Mouse (Mus musculus): ENCODE measurements at regions not wholly inside any gene's neighbourhood (a gene's known extent, or its start where the extent isn't known, plus 50 kb on each side); places are given as distances from the start of the nearest gene placed in this dataset.

DNA sequence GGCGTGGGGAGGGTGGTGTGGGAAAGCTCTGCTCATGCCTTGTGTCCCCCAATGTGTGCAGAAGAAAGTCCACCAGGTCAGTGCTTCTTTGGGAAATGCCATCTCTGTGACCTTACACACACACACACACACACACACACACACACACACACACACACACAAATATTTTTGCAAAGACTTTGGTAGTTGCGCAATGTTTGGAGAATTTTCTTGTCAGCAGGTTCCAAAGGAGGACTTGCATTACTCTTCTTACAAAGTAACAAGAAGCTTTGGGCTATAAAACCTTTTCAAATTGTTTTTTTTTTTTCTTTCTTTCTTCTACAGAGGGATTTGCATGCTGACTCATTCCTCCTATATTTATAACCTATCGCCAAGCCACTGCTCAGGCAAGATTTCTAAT is 59.1 kb upstream of the Npvf start:
- Histone ChIP-seq H3K27me3 (no peaks in the 10 kb centered on the region), H3K36me3 (no peaks in the 10 kb centered on the region), H3K4me3 (no peak overlapping the region), H3K9ac (no peak overlapping the region), H3K9me3 (replicated peaks) (no peaks in the 10 kb centered on the region), H3K4me1 (no peaks in the 10 kb centered on the region), H3K4me2 (replicated peaks) (no peak overlapping the region), H3K27ac (no peak overlapping the region)
- ATAC-seq (ENCODE audit: low FRiP score): no peak
- WGBS: 86% methylated on average over 3 of the region's 3 CpGs

DNA sequence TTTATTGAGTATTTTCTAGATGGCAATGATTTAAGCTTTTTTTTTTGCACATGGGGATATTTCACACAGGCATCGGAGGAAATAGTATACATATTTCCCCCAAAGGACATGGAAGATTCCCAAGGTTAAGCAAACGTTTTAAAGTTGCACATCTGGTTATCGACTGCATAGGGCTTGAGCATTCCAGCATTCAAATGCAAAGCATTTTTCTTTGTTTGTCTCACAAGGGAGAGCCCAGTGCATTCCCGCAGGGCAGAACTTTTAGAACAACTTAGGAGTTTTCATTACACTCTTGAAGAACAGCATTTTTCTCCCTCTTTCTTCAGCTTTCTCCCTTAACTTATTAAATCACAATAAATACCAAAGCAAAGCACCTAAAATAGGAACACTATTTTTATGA is 64.4 kb upstream of the Npvf start:
- Histone ChIP-seq H3K4me2 (replicated peaks) (no peak overlapping the region), H3K27ac (no peak overlapping the region), H3K36me3 (no peaks in the 10 kb centered on the region), H3K9me3 (replicated peaks) (no peaks in the 10 kb centered on the region), H3K9ac (no peak overlapping the region), H3K27me3 (no peaks in the 10 kb centered on the region), H3K4me1 (no peaks in the 10 kb centered on the region), H3K4me3 (no peak overlapping the region)
- no peak for ATAC-seq (ENCODE audit: low FRiP score)
- WGBS: 17% methylated on average over 4 of the region's 4 CpGs

DNA sequence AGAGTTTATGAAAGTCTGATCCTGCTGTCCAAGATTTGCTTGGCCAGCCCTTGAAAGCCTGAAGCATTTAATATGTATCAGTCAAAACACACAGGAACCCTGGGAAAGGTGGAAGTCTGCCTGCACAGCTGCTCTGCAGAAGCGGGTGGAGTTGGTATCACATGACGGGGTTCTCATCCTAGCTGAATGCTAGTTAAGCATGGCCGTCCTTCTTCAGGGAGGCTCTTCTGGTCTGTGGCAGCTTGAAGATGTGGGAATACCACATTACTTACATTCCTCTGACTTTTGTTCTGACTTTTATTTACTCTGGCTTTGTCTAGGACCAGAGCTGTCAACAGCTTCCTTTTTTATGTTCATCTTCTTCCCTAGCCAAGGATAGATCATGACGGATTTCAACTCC is 66.1 kb upstream of the Npvf start:
- Histone ChIP-seq H3K4me3 (no peak overlapping the region), H3K27ac (no peak overlapping the region), H3K4me2 (replicated peaks) (no peak overlapping the region), H3K4me1 (no peaks in the 10 kb centered on the region), H3K27me3 (no peaks in the 10 kb centered on the region), H3K9me3 (replicated peaks) (no peaks in the 10 kb centered on the region), H3K36me3 (no peaks in the 10 kb centered on the region), H3K9ac (no peak overlapping the region)
- no peak for ATAC-seq (ENCODE audit: low FRiP score)
- 64% methylated on average over 4 of the region's 4 CpGs for WGBS

DNA sequence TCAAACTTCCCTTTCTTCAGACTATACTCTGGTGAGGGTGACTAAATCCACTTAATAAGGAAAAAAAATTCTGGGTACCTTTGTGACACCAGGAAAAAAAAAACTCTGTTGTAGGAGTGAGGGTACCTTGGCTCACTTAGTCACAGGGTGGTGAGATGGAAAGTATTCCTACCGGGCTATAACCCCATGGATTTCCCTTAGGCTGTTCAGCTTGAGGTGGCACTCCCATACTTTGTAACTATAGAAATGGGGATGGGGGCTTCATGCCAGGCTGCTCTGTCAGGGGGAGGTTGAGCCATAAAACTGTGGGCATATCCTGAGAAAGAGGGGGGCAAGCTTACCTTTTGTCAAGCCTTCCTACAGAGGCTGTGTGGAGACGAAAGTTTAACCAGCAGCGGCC is 71.4 kb upstream of the Npvf start:
- no peaks in the 10 kb centered on the region for H3K36me3 ChIP-seq
- no peak overlapping the region for H3K4me2 ChIP-seq (replicated peaks)
- H3K4me1 ChIP-seq: peaks cover 1% of the 10 kb centered on the region; the same call in 1 of the 2 replicates
- ATAC-seq (ENCODE audit: low FRiP score): no peak
- WGBS: 86% methylated on average over 3 of the region's 3 CpGs
- H3K4me3 ChIP-seq: no peak overlapping the region
- H3K9me3 ChIP-seq (replicated peaks): no peaks in the 10 kb centered on the region
- H3K27ac ChIP-seq: no peak overlapping the region
- no peak overlapping the region for H3K9ac ChIP-seq
- H3K27me3 ChIP-seq: no peaks in the 10 kb centered on the region

DNA sequence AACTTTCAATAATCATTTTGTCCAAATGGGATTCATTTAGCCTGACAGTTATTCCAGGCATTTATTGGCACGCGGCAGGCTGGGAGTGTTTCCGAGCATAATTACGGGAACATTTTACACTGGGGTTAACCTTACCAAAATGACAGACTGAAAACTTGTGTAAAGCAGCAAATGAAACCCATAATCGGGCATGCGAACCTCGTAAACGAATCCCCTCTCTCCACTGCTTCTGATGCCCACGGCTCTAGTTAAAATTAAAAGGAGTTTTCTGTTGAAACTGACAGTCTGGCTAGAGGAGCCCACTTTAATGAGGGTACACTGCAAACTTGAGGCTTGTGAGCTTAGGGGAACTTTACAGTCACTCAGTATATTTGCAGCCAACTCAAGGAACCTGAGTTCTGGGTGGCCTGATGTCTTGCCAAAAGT is 71.9 kb upstream of the Npvf start:
- Histone ChIP-seq H3K36me3 (no peaks in the 10 kb centered on the region), H3K9me3 (replicated peaks) (no peaks in the 10 kb centered on the region), H3K4me3 (no peak overlapping the region), H3K27me3 (no peaks in the 10 kb centered on the region), H3K27ac (no peak overlapping the region), H3K4me1 (peaks cover 5% of the 10 kb centered on the region; the same call in 1 of the 2 replicates), H3K4me2 (replicated peaks) (no peak overlapping the region), H3K9ac (no peak overlapping the region)
- WGBS: 78% methylated on average over 9 of the region's 9 CpGs
- ATAC-seq (ENCODE audit: low FRiP score): no peak

DNA sequence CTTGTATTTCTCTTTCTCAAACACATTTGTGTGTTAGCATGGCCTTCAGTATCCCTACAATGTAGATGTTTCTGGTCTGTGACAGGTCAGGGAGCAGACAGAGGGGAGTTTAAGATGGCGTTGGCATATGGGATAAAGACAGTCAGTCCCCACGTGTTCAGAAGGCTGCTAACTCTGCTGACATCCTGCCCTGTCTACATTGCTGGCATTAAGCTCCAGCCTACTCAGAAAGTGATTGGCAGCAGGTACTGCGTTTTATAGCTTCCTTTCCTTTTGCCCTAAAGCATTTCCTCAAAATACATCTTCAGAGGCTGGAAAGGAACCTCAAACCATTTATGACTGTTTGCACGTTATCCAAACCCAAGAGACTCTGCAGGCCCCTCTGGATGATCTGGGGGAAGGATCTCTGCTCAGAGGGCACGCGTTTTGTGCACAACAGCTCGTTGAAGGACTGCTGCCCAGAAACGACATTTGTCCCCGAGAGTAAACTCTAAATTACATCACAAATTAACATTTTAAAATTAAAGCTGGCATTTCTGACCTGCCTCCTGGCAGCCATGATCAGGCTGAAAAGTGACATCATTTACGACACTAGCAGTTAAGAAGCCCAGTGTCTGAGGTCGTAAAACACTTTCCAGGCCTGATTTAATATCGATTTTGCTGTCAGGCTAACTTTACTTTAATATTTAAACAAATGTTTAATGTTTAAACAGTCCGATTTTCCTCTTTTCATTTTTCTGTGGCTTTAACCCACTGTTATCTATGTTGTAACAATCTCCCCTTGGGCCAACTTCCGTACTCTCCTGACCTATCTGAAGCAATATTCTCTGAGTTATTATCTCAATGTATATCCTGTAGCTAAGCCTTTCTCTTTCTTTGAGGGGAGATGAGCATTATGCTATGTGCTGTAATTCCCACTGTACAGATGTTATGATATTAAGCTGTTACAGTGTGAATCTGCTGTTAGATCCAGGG is 76.8 kb upstream of the Npvf start:
- no peak for ATAC-seq (ENCODE audit: low FRiP score)
- H3K27ac ChIP-seq: 0 out of 2 replicates have a peak overlapping the region, but pooled peaks have one; percentile 13
- H3K9ac ChIP-seq: 0 out of 2 replicates have a peak overlapping the region, but pooled peaks have one; percentile 1
- no peaks in the 10 kb centered on the region for H3K36me3 ChIP-seq
- H3K4me2 ChIP-seq (replicated peaks): no peak overlapping the region
- no peaks in the 10 kb centered on the region for H3K27me3 ChIP-seq
- WGBS: 67% methylated on average over 14 of the region's 14 CpGs
- H3K4me3 ChIP-seq: no peak overlapping the region
- no peaks in the 10 kb centered on the region for H3K9me3 ChIP-seq (replicated peaks)
- H3K4me1 ChIP-seq: peaks cover 10% of the 10 kb centered on the region; the same call in 1 of the 2 replicates

DNA sequence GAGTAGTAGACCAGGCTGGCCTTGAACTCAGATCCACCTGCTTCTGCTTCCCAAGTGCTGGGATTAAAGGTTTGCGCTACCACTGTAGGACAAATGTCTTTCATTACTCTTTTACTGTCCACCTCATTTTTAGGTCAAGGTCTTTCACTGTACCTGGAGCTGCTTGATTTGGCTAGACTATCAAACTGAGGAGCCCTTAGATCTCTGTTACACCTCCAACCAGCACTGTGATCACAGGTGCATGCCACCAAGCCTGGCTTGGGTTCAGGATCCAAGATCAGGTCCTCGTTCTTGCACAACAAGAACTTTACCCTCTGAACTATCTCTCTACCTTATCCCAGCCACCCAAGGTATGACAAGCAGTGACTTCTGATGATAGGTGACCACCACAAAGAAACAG is 80.5 kb upstream of the Npvf start:
- Histone ChIP-seq H3K4me3 (no peak overlapping the region), H3K4me1 (peaks cover 10% of the 10 kb centered on the region; the same call in 1 of the 2 replicates), H3K36me3 (no peaks in the 10 kb centered on the region), H3K27me3 (no peaks in the 10 kb centered on the region), H3K4me2 (replicated peaks) (no peak overlapping the region), H3K27ac (no peak overlapping the region), H3K9me3 (replicated peaks) (no peaks in the 10 kb centered on the region), H3K9ac (no peak overlapping the region)
- ATAC-seq (ENCODE audit: low FRiP score): no peak
- 95% methylated on average over 2 of the region's 2 CpGs for WGBS

DNA sequence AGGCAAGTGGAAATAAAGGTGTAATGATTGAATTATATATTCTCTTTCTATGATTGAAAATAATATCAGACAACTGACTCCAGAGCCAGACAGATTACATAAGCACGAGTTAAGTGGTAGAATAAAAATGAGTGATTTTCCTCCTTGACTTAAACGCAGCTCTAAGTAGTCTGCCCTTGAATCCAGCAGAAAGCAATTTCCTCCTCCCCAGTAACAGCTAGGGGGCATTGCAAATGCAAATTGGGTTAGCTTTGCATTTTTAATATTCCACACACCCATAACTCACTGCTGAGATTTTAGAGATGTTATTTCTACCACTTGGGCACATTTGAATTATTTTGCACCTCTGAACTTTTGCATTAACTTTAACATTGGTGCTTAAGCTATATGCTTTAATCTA is 81.6 kb upstream of the Npvf start:
- Histone ChIP-seq H3K4me1 (0 out of 2 replicates have a peak, but pooled peaks cover 7% of the 10 kb centered on the region), H3K27me3 (no peaks in the 10 kb centered on the region), H3K9ac (no peak overlapping the region), H3K9me3 (replicated peaks) (no peaks in the 10 kb centered on the region), H3K4me2 (replicated peaks) (no peak overlapping the region), H3K27ac (no peak overlapping the region), H3K4me3 (no peak overlapping the region), H3K36me3 (no peaks in the 10 kb centered on the region)
- ATAC-seq (ENCODE audit: low FRiP score): no peak
- 49% methylated on average over 2 of the region's 2 CpGs for WGBS

DNA sequence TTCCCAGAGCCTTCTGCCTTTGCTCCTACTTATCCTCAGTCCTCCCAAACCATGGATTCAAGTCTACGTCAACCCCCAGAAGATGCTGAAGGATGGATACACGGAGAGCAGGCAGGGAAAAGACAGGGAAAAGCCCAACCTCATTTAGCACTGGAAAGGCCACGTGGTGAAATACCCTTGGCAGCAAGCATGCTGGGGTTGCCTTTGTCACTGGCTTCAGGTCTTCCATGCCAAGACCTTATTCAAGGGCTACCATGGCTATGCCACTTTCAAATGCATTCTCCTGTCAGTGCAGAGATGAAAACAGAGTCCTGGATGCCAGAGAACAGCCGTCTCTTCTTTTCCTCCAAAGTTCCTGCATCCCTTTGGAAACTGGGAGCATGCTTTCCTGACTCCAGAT is 87.8 kb upstream of the Npvf start:
- no peaks in the 10 kb centered on the region for H3K36me3 ChIP-seq
- no peaks in the 10 kb centered on the region for H3K9me3 ChIP-seq (replicated peaks)
- ATAC-seq (ENCODE audit: low FRiP score): no peak
- H3K27me3 ChIP-seq: no peaks in the 10 kb centered on the region
- no peak overlapping the region for H3K4me3 ChIP-seq
- H3K9ac ChIP-seq: no peak overlapping the region
- H3K4me2 ChIP-seq (replicated peaks): no peak overlapping the region
- WGBS: 78% methylated on average over 4 of the region's 4 CpGs
- no peaks in the 10 kb centered on the region for H3K4me1 ChIP-seq
- no peak overlapping the region for H3K27ac ChIP-seq

DNA sequence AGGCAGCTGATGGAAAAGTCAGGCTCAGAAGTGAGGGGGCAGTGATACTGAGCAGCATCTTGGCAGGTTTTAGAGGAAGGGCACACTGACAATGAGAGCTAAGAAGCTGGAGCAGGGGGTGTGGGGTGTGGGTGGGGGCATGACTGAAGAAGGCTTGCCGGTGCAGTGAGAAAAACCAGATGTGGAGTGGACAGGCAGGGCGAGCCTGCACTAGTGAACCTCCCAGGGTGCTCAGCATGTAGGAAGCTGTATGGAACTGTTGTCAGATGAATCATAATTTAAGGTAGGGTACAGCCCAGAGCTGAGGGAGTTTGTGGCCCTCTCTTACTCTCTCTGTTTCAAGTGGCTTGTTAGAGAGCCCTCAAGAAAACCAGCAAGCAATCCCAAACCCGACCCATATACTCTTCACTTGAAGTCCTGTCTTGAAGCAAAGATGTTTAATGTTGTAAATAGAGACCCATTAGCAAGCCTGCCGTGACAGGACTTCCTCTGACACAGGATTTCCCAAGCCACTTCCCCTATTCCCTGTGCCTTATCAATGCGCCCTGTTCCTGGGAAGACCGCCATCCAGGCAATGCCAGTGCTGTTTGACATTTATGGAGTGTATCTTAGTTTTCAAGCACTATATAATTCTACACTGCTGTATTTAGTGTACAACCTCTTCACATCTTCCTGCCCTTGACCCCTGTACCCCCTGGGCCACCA is 90.4 kb upstream of the Npvf start:
- Histone ChIP-seq H3K27ac (0 out of 2 replicates have a peak overlapping the region, but pooled peaks have one; percentile 35), H3K4me2 (replicated peaks) (no peak overlapping the region), H3K9ac (no peak overlapping the region), H3K27me3 (no peaks in the 10 kb centered on the region), H3K4me3 (no peak overlapping the region), H3K36me3 (no peaks in the 10 kb centered on the region), H3K4me1 (no peaks in the 10 kb centered on the region), H3K9me3 (replicated peaks) (no peaks in the 10 kb centered on the region)
- no peak for ATAC-seq (ENCODE audit: low FRiP score)
- WGBS: 80% methylated on average over 6 of the region's 6 CpGs

DNA sequence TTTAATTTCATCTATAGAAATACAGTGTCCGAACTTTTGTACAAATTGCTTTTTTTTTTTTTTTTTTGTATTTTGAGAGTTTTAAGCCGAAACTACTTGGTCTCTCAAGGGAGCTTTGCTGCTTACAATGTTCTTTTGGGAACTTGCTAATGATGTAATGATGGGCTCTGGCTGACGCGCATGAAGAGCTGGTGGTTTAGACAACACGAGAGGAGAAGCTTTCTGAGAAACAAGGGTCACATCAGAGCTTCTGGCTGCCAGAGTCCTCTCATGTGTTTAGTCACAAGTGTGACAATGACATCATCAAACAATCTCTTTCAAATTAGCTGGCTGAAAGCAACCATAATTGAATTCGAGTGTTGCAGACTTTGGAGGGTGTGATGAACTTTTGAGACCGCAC is 98.9 kb upstream of the Npvf start:
- no peak overlapping the region for H3K4me3 ChIP-seq
- no peak for ATAC-seq (ENCODE audit: low FRiP score)
- 90% methylated on average over 7 of the region's 7 CpGs for WGBS
- no peaks in the 10 kb centered on the region for H3K36me3 ChIP-seq
- H3K9me3 ChIP-seq (replicated peaks): no peaks in the 10 kb centered on the region
- no peak overlapping the region for H3K27ac ChIP-seq
- H3K4me1 ChIP-seq: no peaks in the 10 kb centered on the region
- H3K4me2 ChIP-seq (replicated peaks): no peak overlapping the region
- no peak overlapping the region for H3K9ac ChIP-seq
- no peaks in the 10 kb centered on the region for H3K27me3 ChIP-seq

DNA sequence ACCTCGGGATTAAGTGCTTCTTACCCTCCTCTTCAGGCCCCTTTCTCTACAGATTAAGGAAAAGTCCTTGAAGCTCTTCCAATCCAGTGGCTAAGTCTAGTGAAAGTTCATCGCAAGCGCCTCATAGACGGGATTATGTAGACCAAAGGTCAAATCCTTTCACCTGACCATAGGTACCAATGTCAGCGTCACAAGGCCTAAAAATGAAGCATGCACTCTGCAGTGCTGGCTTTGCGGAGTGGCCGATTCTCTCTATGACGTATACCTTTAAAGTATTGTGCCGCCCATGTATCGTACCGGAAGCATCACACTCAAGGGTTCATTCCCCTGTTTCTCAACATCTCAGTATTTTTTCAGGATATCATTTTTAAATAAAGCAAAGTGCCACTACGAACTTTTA is 100.5 kb upstream of the Npvf start:
- Histone ChIP-seq H3K36me3 (no peaks in the 10 kb centered on the region), H3K4me2 (replicated peaks) (no peak overlapping the region), H3K4me1 (no peaks in the 10 kb centered on the region), H3K4me3 (no peak overlapping the region), H3K9me3 (replicated peaks) (no peaks in the 10 kb centered on the region), H3K27me3 (no peaks in the 10 kb centered on the region), H3K9ac (no peak overlapping the region), H3K27ac (no peak overlapping the region)
- WGBS: 94% methylated on average over 12 of the region's 12 CpGs
- ATAC-seq (ENCODE audit: low FRiP score): no peak
